Mouse (Mus musculus): ENCODE measurements around the gene Treml2. TPM values are rescaled to one million over a fixed set of nuclear protein-coding genes. Genes with fewer than 3 reads are reported as not detected.
A peak's percentile ranks its signal among the peaks of the same experiment; 100 is the strongest.

Treml2 gene
- polyA plus RNA-seq, 1 experiment from 2014 or later, result 0.14 TPM

DNA sequence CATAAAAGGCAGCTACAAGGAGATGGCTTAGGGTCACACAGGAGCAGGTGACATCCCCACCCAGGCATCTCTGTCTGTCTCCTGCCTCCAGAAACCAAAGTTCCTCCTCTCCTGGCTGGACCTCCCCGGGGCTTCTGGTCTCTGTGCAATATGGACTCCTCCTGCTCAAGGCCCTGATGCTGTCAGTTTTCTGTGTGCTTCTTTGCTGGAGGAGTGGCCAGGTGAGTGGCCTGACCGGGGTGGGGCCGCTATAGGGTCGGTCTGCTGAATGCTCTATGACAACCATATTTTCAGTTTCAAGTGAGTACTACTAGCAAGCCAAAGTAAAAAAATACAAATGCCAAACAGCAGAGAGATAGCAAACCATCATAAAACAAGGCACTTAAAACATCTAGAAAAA lies 26.7 kb upstream of the Treml2 start:
- Histone ChIP-seq H3K4me3 (no peak overlapping the region), H3K9me3 (no peaks in the 10 kb centered on the region), H3K4me2 (no peak overlapping the region), H3K9ac (no peak overlapping the region), H3K27ac (no peak overlapping the region), H3K27me3 (no peaks in the 10 kb centered on the region), H3K36me3 (no peaks in the 10 kb centered on the region), H3K4me1 (replicated peaks) (no peaks in the 10 kb centered on the region)
- no peak for ATAC-seq (ENCODE audit: low FRiP score)
- WGBS, result 92% methylated on average over 4 of the region's 4 CpGs

DNA sequence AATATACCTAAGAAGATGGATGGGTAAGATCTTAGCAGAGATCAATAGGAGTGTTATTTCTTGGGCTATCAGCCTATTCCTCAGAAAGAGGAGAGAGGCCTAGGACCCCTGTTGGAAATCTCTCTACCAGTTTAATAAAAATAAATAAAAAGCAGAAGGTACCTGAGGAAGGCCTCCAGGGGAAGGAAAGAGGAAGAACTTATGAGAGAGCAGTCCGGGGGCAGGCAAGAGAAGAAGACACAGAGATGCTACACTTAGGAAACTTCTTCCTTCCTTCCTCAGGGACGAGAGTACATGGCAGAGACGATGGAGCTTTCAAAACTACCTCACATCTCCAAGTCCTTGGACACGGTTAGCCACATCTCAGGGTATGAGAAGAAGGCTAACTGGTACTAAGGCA lies 25.2 kb upstream of the Treml2 start:
- no peak for ATAC-seq (ENCODE audit: low FRiP score)

DNA sequence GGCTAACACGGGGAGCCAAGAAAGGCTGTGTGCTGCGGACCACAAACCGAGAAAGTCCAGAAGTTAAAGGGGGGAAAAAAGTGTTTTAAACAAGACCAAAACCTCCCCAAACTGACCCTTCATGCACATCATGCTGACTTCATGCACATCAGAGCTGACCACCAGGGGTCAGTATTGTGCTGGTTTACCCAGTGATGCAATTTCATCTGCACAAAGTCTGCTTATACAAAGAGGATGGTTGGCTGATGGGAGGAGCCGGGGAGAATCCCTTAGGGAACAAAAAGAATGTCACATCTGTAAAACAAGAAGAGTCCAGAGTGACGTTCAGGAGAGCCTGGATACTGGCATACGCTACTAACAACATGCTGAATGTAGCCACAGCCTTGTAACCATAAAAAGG lies 24.4 kb upstream of the Treml2 start:
- Histone ChIP-seq H3K36me3 (no peaks in the 10 kb centered on the region), H3K4me2 (no peak overlapping the region), H3K27me3 (no peaks in the 10 kb centered on the region), H3K9ac (no peak overlapping the region), H3K9me3 (no peaks in the 10 kb centered on the region), H3K4me1 (replicated peaks) (no peaks in the 10 kb centered on the region), H3K27ac (no peak overlapping the region), H3K4me3 (no peak overlapping the region)
- WGBS, result 30% methylated on average over 6 of the region's 6 CpGs
- no peak for ATAC-seq (ENCODE audit: low FRiP score)

More for the DNA sequence above, 25.2 kb upstream of the Treml2 start:
- Histone ChIP-seq H3K4me1 (replicated peaks) (no peaks in the 10 kb centered on the region), H3K9me3 (no peaks in the 10 kb centered on the region), H3K27ac (no peak overlapping the region), H3K4me2 (no peak overlapping the region), H3K4me3 (no peak overlapping the region), H3K9ac (no peak overlapping the region), H3K36me3 (no peaks in the 10 kb centered on the region), H3K27me3 (no peaks in the 10 kb centered on the region)
- 80% methylated on average over 4 of the region's 4 CpGs for WGBS

DNA sequence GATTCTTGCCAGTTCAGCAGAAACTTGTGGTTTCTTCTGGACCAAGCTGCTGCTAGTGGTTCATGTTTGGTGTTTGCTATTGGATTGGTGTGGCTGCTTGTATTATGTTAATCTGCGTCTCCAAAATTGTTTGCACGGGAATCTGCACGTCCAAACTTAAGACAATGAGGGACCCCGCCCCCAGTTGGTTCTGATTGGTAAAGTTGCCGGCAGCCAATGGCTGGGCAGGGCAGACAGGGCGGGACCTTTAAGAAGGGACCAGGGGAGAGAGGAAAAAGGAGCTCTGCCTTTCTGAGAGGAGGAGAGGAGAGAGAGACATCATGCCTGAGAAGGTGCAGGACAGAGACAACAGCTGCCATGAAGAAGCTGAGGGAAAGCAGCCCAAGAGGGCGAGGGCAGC lies 23.6 kb upstream of the Treml2 start:
- no peak overlapping the region for H3K4me3 ChIP-seq
- H3K9me3 ChIP-seq, result no peaks in the 10 kb centered on the region
- H3K4me2 ChIP-seq, result no peak overlapping the region
- ATAC-seq (ENCODE audit: low FRiP score), result no peak
- H3K36me3 ChIP-seq, result no peaks in the 10 kb centered on the region
- 68% methylated on average over 7 of the region's 7 CpGs for WGBS
- no peak overlapping the region for H3K27ac ChIP-seq
- no peak overlapping the region for H3K9ac ChIP-seq
- no peaks in the 10 kb centered on the region for H3K27me3 ChIP-seq
- H3K4me1 ChIP-seq (replicated peaks), result peaks cover 1% of the 10 kb centered on the region; the same call in 1 of the 2 replicates

DNA sequence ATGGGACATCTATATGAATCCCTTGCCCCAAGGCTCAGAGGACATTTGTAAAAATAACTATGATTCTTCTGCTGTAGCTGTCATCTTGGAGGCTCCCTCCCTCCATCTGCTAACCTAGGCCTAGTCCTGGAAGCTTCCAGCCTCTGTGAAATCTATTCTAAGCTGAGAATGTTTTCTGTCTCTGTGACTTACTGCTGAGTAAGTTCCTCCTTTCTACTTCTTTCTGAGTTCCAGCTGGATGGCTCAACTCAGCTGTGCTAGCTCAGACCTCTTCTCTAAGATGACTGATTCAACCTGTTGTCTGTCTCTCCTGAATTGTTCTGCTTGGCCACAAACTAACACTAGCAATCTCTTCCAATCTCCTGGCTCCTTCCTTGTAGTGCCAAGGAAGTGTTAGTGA lies 20.9 kb upstream of the Treml2 start:
- Histone ChIP-seq H3K27ac (no peak overlapping the region), H3K4me2 (no peak overlapping the region), H3K36me3 (no peaks in the 10 kb centered on the region), H3K9me3 (no peaks in the 10 kb centered on the region), H3K27me3 (no peaks in the 10 kb centered on the region), H3K4me3 (no peak overlapping the region), H3K9ac (no peak overlapping the region), H3K4me1 (replicated peaks) (peaks cover 12% of the 10 kb centered on the region)
- ATAC-seq (ENCODE audit: low FRiP score), result no peak

DNA sequence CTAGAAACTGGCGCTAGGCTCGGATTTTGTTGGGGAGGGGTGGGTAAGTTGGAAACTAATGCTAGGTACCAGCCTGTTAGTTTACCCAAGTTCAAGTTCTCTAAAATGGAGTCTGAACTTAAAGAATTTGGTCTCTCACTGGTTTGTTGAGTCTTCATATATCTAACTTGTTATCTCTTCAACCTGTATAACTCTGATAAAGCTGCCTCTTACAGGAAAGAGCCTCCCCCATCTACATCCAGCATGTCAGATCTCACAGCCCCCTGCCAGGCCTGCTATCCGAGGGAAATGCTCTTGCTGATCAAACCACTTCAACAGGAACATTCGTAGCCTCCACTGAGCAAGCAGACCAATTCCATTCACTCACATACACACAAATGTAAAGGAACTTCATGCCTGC lies 20.3 kb upstream of the Treml2 start:
- H3K36me3 ChIP-seq, result no peaks in the 10 kb centered on the region
- no peak overlapping the region for H3K9ac ChIP-seq
- no peak overlapping the region for H3K4me3 ChIP-seq
- ATAC-seq (ENCODE audit: low FRiP score), result no peak
- H3K27ac ChIP-seq, result no peak overlapping the region
- H3K4me2 ChIP-seq, result no peak overlapping the region
- H3K27me3 ChIP-seq, result no peaks in the 10 kb centered on the region
- peaks cover 12% of the 10 kb centered on the region for H3K4me1 ChIP-seq (replicated peaks)
- 81% methylated on average over 4 of the region's 4 CpGs for WGBS
- no peaks in the 10 kb centered on the region for H3K9me3 ChIP-seq

DNA sequence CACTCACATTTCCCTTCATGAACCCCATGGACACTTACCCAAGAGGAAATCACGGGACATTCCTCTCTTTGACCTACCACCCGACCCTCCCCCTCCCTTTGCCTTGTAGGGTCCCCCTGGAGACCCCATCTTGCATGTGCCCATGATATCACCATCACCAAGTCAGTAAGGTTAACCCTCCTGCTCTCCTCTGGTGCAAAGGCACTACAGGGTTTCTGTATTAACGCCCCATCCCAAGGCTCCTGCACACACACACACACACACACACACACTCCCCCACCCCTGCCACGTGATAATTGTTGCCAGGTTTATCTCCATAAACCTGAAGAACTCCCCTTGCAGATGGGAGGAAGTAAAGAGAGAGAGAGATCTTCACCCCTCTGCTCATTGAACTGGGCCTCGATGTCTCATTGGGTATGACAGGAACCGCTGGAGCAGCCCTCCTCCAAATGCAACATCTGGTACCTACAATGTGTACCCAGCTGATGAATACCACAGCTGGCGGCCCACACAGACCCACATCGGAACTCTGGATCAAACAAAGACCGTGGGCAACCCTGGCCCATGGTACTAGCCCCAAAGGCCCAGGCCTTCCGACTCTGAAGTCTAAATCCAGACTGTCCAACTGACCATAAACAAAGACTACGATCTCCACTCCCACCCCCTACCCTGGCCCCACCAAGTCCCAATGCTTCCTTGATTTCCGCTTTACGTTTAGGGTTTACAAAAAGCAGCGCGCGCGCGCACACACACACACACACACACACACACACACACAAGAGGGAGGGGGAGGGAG lies 18.2 kb upstream of the Treml2 start:
- H3K4me1 ChIP-seq (replicated peaks), result peaks cover 12% of the 10 kb centered on the region
- H3K4me2 ChIP-seq, result peak overlapping the region; percentile 51
- H3K9me3 ChIP-seq, result no peaks in the 10 kb centered on the region
- no peaks in the 10 kb centered on the region for H3K27me3 ChIP-seq
- WGBS, result 16% methylated on average over 18 of the region's 18 CpGs
- no peaks in the 10 kb centered on the region for H3K36me3 ChIP-seq
- H3K27ac ChIP-seq, result no peak overlapping the region
- H3K4me3 ChIP-seq, result peak overlapping the region; percentile 27
- peak overlapping the region; percentile 46 for H3K9ac ChIP-seq
- peak; percentile 36; the same call in 1 of the 2 replicates for ATAC-seq (ENCODE audit: low FRiP score)

GRCm38 (mm10) chr17:48281739-48282085 lies 17.6 kb upstream of the Treml2 start:
- 7% methylated on average over 3 of the region's 3 CpGs for WGBS
- H3K27ac ChIP-seq, result no peak overlapping the region

GRCm38 (mm10) chr17:48286765-48287164 lies 12.5 kb upstream of the Treml2 start:
- Histone ChIP-seq H3K27ac (no peak overlapping the region), H3K9ac (no peak overlapping the region), H3K4me2 (no peak overlapping the region), H3K27me3 (no peaks in the 10 kb centered on the region), H3K36me3 (no peaks in the 10 kb centered on the region), H3K4me1 (replicated peaks) (0 out of 2 replicates have a peak, but pooled peaks cover under 1% of the 10 kb centered on the region), H3K4me3 (no peak overlapping the region), H3K9me3 (0 out of 2 replicates have a peak, but pooled peaks cover 4% of the 10 kb centered on the region)
- ATAC-seq (ENCODE audit: low FRiP score), result no peak
- WGBS, result 48% methylated on average over 1 of the region's 1 CpGs

More at GRCm38 (mm10) chr17:48281739-48282085, 17.6 kb upstream of the Treml2 start:
- Histone ChIP-seq H3K27me3 (no peaks in the 10 kb centered on the region), H3K4me1 (replicated peaks) (peaks cover 12% of the 10 kb centered on the region), H3K9me3 (no peaks in the 10 kb centered on the region), H3K4me3 (peak overlapping the region; percentile 27), H3K36me3 (no peaks in the 10 kb centered on the region), H3K9ac (peak overlapping the region; percentile 46), H3K4me2 (peak overlapping the region; percentile 51)
- no peak for ATAC-seq (ENCODE audit: low FRiP score)

DNA sequence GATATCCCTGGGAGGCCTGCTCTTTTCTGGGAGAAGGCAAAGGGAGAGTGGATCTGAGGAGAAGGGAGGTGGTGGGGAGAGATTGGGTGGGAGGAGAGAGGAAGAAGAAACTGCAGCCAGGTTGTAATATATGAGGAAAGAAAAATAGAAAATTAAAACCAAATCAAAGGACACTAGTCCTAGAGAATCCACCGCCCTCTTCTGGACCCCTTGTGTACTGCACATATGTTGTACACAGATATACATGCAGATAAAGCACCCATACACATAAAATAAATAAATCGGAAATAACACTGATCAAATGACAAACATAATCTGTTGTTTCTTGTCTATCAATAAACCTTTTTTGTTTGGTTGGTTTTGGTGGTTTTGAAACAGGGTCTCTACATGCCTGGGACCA lies 12.0 kb upstream of the Treml2 start:
- no peak for ATAC-seq (ENCODE audit: low FRiP score)
- WGBS, result 58% methylated on average over 2 of the region's 2 CpGs

GRCm38 (mm10) chr17:48293500-48294194 lies 5.7 kb upstream of the Treml2 start:
- 0 out of 2 replicates have a peak, but pooled peaks cover 1% of the 10 kb centered on the region for H3K9me3 ChIP-seq
- H3K27ac ChIP-seq, result no peak overlapping the region
- 85% methylated on average over 5 of the region's 5 CpGs for WGBS
- no peak overlapping the region for H3K9ac ChIP-seq
- H3K36me3 ChIP-seq, result no peaks in the 10 kb centered on the region
- no peak for ATAC-seq (ENCODE audit: low FRiP score)
- H3K4me3 ChIP-seq, result no peak overlapping the region
- H3K4me2 ChIP-seq, result no peak overlapping the region
- H3K4me1 ChIP-seq (replicated peaks), result no peaks in the 10 kb centered on the region
- H3K27me3 ChIP-seq, result no peaks in the 10 kb centered on the region

More for the DNA sequence above, 12.0 kb upstream of the Treml2 start:
- H3K27ac ChIP-seq, result no peak overlapping the region
- H3K4me2 ChIP-seq, result no peak overlapping the region
- H3K27me3 ChIP-seq, result no peaks in the 10 kb centered on the region
- 0 out of 2 replicates have a peak, but pooled peaks cover 4% of the 10 kb centered on the region for H3K9me3 ChIP-seq
- no peaks in the 10 kb centered on the region for H3K4me1 ChIP-seq (replicated peaks)
- H3K9ac ChIP-seq, result no peak overlapping the region
- no peak overlapping the region for H3K4me3 ChIP-seq
- H3K36me3 ChIP-seq, result no peaks in the 10 kb centered on the region

DNA sequence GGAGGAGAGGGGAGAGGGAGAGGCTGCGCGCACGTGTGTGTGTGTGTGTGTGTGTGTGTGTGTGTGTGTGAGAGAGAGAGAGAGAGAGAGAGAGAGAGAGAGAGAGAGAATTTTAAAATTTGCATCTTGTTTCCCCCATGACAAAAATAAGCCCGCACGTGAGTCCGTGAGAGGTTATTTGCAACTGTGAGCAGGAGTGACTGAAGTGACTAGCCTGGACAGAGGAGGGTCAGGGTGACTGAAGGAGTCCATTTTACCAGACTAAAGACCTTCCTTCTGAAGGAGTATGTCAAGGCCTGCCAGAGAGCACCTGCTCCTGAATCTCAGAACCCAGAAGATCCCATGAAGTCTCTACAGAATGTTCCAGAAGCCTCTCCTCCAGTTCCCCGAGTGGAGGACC lies 458 bp downstream of the Treml2 start:
- Histone ChIP-seq H3K9ac (no peak overlapping the region), H3K9me3 (no peaks in the 10 kb centered on the region), H3K27me3 (no peaks in the 10 kb centered on the region), H3K4me2 (no peak overlapping the region), H3K27ac (no peak overlapping the region), H3K36me3 (no peaks in the 10 kb centered on the region), H3K4me1 (replicated peaks) (no peaks in the 10 kb centered on the region), H3K4me3 (no peak overlapping the region)
- ATAC-seq (ENCODE audit: low FRiP score), result no peak
- 56% methylated on average over 7 of the region's 7 CpGs for WGBS

DNA sequence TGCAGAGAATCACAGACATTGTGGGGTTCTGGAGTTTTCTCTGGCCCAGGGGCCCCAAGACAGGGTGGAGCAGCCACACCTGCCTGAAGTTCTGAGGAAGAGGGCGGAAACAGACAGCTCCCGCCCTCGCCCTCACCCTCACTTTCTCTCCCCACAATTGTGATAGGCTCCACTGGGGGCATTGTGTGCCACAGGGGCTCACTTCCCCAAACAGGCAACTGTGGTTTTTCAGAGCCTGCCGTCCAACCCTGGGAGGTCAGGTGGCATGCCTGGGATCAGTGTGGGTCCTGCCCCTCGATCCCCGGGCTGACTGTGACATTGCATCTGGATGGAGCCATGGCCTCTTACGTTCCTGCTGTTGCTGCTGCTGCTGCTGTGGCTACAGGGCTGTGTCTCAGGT lies 901 bp downstream of the Treml2 start:
- Histone ChIP-seq H3K27ac (no peak overlapping the region), H3K9me3 (no peaks in the 10 kb centered on the region), H3K9ac (no peak overlapping the region), H3K4me3 (no peak overlapping the region), H3K27me3 (no peaks in the 10 kb centered on the region), H3K36me3 (no peaks in the 10 kb centered on the region), H3K4me2 (no peak overlapping the region), H3K4me1 (replicated peaks) (no peaks in the 10 kb centered on the region)
- WGBS, result 69% methylated on average over 7 of the region's 7 CpGs
- no peak for ATAC-seq (ENCODE audit: low FRiP score)
